Mouse (Mus musculus): ENCODE data around the gene Tmem119. TPM values are rescaled to one million over a fixed set of nuclear protein-coding genes. Genes with fewer than 3 reads are reported as not detected.

Gene Tmem119
- polyA plus RNA-seq, 1 experiment = 11.7 TPM

GRCm38 (mm10) chr5:113775585-113775984 lies 24.7 kb downstream of the Tmem119 start:
- no peak overlapping the region for H3K27ac ChIP-seq (ENCODE audit: control insufficient read depth, insufficient read depth, low read length)
- TF ChIP-seq CTCF (IDR thresholded peaks at IDR 0.05; ENCODE audit: borderline replicate concordance, control insufficient read depth, extremely low read depth, insufficient read depth, low read length, poor library complexity) = no peak
- no peak for TF ChIP-seq POLR2A (IDR thresholded peaks at IDR 0.05; ENCODE audit: control insufficient read depth, extremely low read depth, insufficient read depth, low read length, poor library complexity)
- 92% methylated on average over 10 of the region's 10 CpGs for WGBS
- H3K36me3 ChIP-seq (ENCODE audit: control insufficient read depth, insufficient read depth, low read length) = no peaks in the 10 kb centered on the region
- no peak for DNase-seq
- H3K4me3 ChIP-seq (ENCODE audit: control insufficient read depth, insufficient read depth, low read length) = no peak overlapping the region
- H3K4me1 ChIP-seq (replicated peaks; ENCODE audit: control insufficient read depth, insufficient read depth, low read length) = peaks cover 34% of the 10 kb centered on the region
- H3K27me3 ChIP-seq (ENCODE audit: control insufficient read depth, insufficient read depth, low read length) = no peaks in the 10 kb centered on the region

GRCm38 (mm10) chr5:113773664-113774063 lies 26.7 kb downstream of the Tmem119 start:
- Histone ChIP-seq H3K27me3 (ENCODE audit: control insufficient read depth, insufficient read depth, low read length) (no peaks in the 10 kb centered on the region), H3K27ac (ENCODE audit: control insufficient read depth, insufficient read depth, low read length) (no peak overlapping the region), H3K4me1 (replicated peaks; ENCODE audit: control insufficient read depth, insufficient read depth, low read length) (peaks cover 40% of the 10 kb centered on the region), H3K36me3 (ENCODE audit: control insufficient read depth, insufficient read depth, low read length) (no peaks in the 10 kb centered on the region), H3K4me3 (ENCODE audit: control insufficient read depth, insufficient read depth, low read length) (peak overlapping the region; percentile 72; the same call in 1 of the 2 replicates)
- under 1% methylated on average over 7 of the region's 7 CpGs for WGBS
- DNase-seq = peak; percentile 91
- TF ChIP-seq CTCF (IDR thresholded peaks at IDR 0.05; ENCODE audit: borderline replicate concordance, control insufficient read depth, extremely low read depth, insufficient read depth, low read length, poor library complexity) (peak; percentile 91), POLR2A (IDR thresholded peaks at IDR 0.05; ENCODE audit: control insufficient read depth, extremely low read depth, insufficient read depth, low read length, poor library complexity) (no peak)

GRCm38 (mm10) chr5:113772905-113773519 lies 27.3 kb downstream of the Tmem119 start:
- Histone ChIP-seq H3K4me3 (ENCODE audit: control insufficient read depth, insufficient read depth, low read length) (peak overlapping the region; percentile 72), H3K27me3 (ENCODE audit: control insufficient read depth, insufficient read depth, low read length) (no peaks in the 10 kb centered on the region), H3K4me1 (replicated peaks; ENCODE audit: control insufficient read depth, insufficient read depth, low read length) (peaks cover 34% of the 10 kb centered on the region), H3K36me3 (ENCODE audit: control insufficient read depth, insufficient read depth, low read length) (no peaks in the 10 kb centered on the region), H3K27ac (ENCODE audit: control insufficient read depth, insufficient read depth, low read length) (no peak overlapping the region)
- no peak for DNase-seq
- WGBS = under 1% methylated on average over 38 of the region's 38 CpGs
- peak; percentile 9; the same call in 1 of the 2 replicates for TF ChIP-seq CTCF (IDR thresholded peaks at IDR 0.05; ENCODE audit: borderline replicate concordance, control insufficient read depth, extremely low read depth, insufficient read depth, low read length, poor library complexity)
- TF ChIP-seq POLR2A (IDR thresholded peaks at IDR 0.05; ENCODE audit: control insufficient read depth, extremely low read depth, insufficient read depth, low read length, poor library complexity) = no peak

GRCm38 (mm10) chr5:113772450-113772895 lies 27.8 kb downstream of the Tmem119 start, which contains the start of the genes Sart3 and Iscu:
Gene Sart3, minus strand, starts transcription at chr5:113772510.
Gene Iscu, plus strand, starts transcription at chr5:113772748.
- under 1% methylated on average over 49 of the region's 49 CpGs for WGBS
- Histone ChIP-seq H3K4me1 (replicated peaks; ENCODE audit: control insufficient read depth, insufficient read depth, low read length) (peaks cover 30% of the 10 kb centered on the region), H3K4me3 (ENCODE audit: control insufficient read depth, insufficient read depth, low read length) (peak within 1 kb of the TSS; percentile 73), H3K27ac (ENCODE audit: control insufficient read depth, insufficient read depth, low read length) (peak within 1 kb of the TSS; percentile 67), H3K36me3 (ENCODE audit: control insufficient read depth, insufficient read depth, low read length) (no peaks in the 10 kb centered on the region), H3K27me3 (ENCODE audit: control insufficient read depth, insufficient read depth, low read length) (no peaks in the 10 kb centered on the region)
- peak; percentile 95 for DNase-seq
- TF ChIP-seq POLR2A (IDR thresholded peaks at IDR 0.05; ENCODE audit: control insufficient read depth, extremely low read depth, insufficient read depth, low read length, poor library complexity) (peak; percentile 73; the same call in 1 of the 2 replicates), CTCF (IDR thresholded peaks at IDR 0.05; ENCODE audit: borderline replicate concordance, control insufficient read depth, extremely low read depth, insufficient read depth, low read length, poor library complexity) (peak; percentile 70)

- Histone ChIP-seq H3K36me3 (ENCODE audit: control insufficient read depth, insufficient read depth, low read length) (no peaks in the 10 kb centered on the region), H3K4me1 (replicated peaks; ENCODE audit: control insufficient read depth, insufficient read depth, low read length) (peaks cover 22% of the 10 kb centered on the region)
- WGBS = under 1% methylated on average over 96 of the region's 97 CpGs
Observed at GRCm38 (mm10) chr5:113771213-113772162, 28.8 kb downstream of the Tmem119 start.

GRCm38 (mm10) chr5:113768806-113769205 lies 31.5 kb downstream of the Tmem119 start:
- Histone ChIP-seq H3K36me3 (ENCODE audit: control insufficient read depth, insufficient read depth, low read length) (no peaks in the 10 kb centered on the region), H3K4me1 (replicated peaks; ENCODE audit: control insufficient read depth, insufficient read depth, low read length) (peaks cover 14% of the 10 kb centered on the region), H3K27ac (ENCODE audit: control insufficient read depth, insufficient read depth, low read length) (no peak overlapping the region), H3K4me3 (ENCODE audit: control insufficient read depth, insufficient read depth, low read length) (no peak overlapping the region), H3K27me3 (ENCODE audit: control insufficient read depth, insufficient read depth, low read length) (no peaks in the 10 kb centered on the region)
- 98% methylated on average over 8 of the region's 8 CpGs for WGBS
- TF ChIP-seq POLR2A (IDR thresholded peaks at IDR 0.05; ENCODE audit: control insufficient read depth, extremely low read depth, insufficient read depth, low read length, poor library complexity) (no peak), CTCF (IDR thresholded peaks at IDR 0.05; ENCODE audit: borderline replicate concordance, control insufficient read depth, extremely low read depth, insufficient read depth, low read length, poor library complexity) (no peak)
- no peak for DNase-seq

More at GRCm38 (mm10) chr5:113771213-113772162, 28.8 kb downstream of the Tmem119 start:
- peak overlapping the region; percentile 73 for H3K4me3 ChIP-seq (ENCODE audit: control insufficient read depth, insufficient read depth, low read length)
- DNase-seq = peak; percentile 80
- TF ChIP-seq CTCF (IDR thresholded peaks at IDR 0.05; ENCODE audit: borderline replicate concordance, control insufficient read depth, extremely low read depth, insufficient read depth, low read length, poor library complexity) = 0 out of 2 replicates have a peak, but pooled peaks have one; percentile 15
- TF ChIP-seq POLR2A (IDR thresholded peaks at IDR 0.05; ENCODE audit: control insufficient read depth, extremely low read depth, insufficient read depth, low read length, poor library complexity) = peak; percentile 73; the same call in 1 of the 2 replicates
- H3K27me3 ChIP-seq (ENCODE audit: control insufficient read depth, insufficient read depth, low read length) = no peaks in the 10 kb centered on the region
- H3K27ac ChIP-seq (ENCODE audit: control insufficient read depth, insufficient read depth, low read length) = peak overlapping the region; percentile 67
